Mouse (Mus musculus) liver, embryonic 15.5 days (tissue): ENCODE data around the gene CK137956. TPM values are rescaled to one million over a fixed set of nuclear protein-coding genes. Genes with fewer than 3 reads are reported as not detected.

Source experiments
- ATAC-seq: fragments of 200-750 bp; cut with Nextera tagmentation; 2 replicates; pipeline ENCODE4 v1.8.0; 2017; ENCODE audit warnings: moderate number of reproducible peaks, mild to moderate bottlenecking, moderate library complexity; ENCODE audit not compliant: insufficient read depth
- H3K27ac ChIP-seq: fragments of 300-500 bp; sonication (generic); replicated peaks from 2 replicates; pipeline ENCODE4 v1.5.1; 2015; ENCODE audit warnings: mild to moderate bottlenecking, inconsistent platforms
- H3K27me3 ChIP-seq: fragments of 300-500 bp; sonication (generic); 2 replicates; pipeline ENCODE4 v1.6.1; 2015; ENCODE audit warnings: mild to moderate bottlenecking, inconsistent platforms
- H3K36me3 ChIP-seq: fragments of 300-500 bp; sonication (generic); replicated peaks from 2 replicates; pipeline ENCODE4 v1.6.1; 2015; ENCODE audit warnings: moderate library complexity, mild to moderate bottlenecking, inconsistent platforms
- H3K4me1 ChIP-seq: fragments of 300-500 bp; sonication (generic); replicated peaks from 2 replicates; pipeline ENCODE4 v1.6.1; 2015; ENCODE audit warnings: inconsistent platforms
- H3K4me2 ChIP-seq: fragments of 300-500 bp; sonication (generic); 2 replicates; pipeline ENCODE4 v1.6.1; 2015; ENCODE audit warnings: moderate library complexity, mild to moderate bottlenecking, inconsistent platforms
- H3K4me3 ChIP-seq: fragments of 300-500 bp; sonication (generic); replicated peaks from 2 replicates; pipeline ENCODE4 v1.5.1; 2015; ENCODE audit warnings: mild to moderate bottlenecking, inconsistent platforms
- H3K9ac ChIP-seq: fragments of 300-500 bp; sonication (generic); 2 replicates; pipeline ENCODE4 v1.6.1; 2015; ENCODE audit warnings: moderate library complexity, mild to moderate bottlenecking, inconsistent platforms
- H3K9me3 ChIP-seq: fragments of 300-500 bp; sonication (generic); replicated peaks from 2 replicates; pipeline ENCODE4 v1.6.1; 2016; ENCODE audit warnings: inconsistent platforms
- WGBS: fragments of 180-500 bp; shearing (Covaris S2); methylation state at CpG from one replicate; pipeline ENCODE4 v1.1.7; 2015; ENCODE audit warnings: mixed read lengths; ENCODE audit not compliant: insufficient replicate concordance; 5-methylcytosine and 5-hydroxymethylcytosine counted together
- polyA plus RNA-seq: library from polyadenylated mRNA; unstranded; fragments of >200 nt; fragmentation: Nextera tagmentation; extraction: Ambion mirVana; gene quantifications from 2 replicates; pipeline ENCODE4 v1.2.1, GENCODE M21; 2015

CK137956 gene
- polyA plus RNA-seq, 1 experiment from 2014 or later: not detected

DNA sequence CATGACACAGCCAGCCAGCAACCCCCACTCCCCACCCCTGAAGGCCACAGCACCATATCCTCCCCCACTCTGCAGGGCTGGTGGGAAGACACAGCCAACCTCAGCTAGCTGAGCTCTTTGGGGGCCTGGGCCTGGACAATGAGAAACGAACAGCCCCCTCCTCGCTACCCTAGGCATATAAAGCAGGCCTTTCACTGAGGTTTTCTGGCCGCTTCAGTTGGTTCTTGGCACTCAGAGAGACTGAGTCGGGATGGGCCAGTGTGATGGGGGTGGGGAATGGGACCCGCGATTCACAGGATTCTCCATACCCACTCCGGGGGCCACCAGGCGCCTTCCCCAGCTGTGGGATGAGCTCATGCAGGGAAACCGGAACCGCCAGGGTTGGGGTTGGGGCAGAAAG, 15.1 kb upstream of the CK137956 start:
- Histone ChIP-seq H3K4me1 (no peaks in the 10 kb centered on the region), H3K36me3 (no peaks in the 10 kb centered on the region), H3K9ac (no peak overlapping the region), H3K4me2 (no peak overlapping the region), H3K4me3 (no peak overlapping the region), H3K27me3 (peaks cover 61% of the 10 kb centered on the region), H3K27ac (no peak overlapping the region), H3K9me3 (no peaks in the 10 kb centered on the region)
- ATAC-seq: no peak
- WGBS: 12% methylated on average over 10 of the region's 10 CpGs

DNA sequence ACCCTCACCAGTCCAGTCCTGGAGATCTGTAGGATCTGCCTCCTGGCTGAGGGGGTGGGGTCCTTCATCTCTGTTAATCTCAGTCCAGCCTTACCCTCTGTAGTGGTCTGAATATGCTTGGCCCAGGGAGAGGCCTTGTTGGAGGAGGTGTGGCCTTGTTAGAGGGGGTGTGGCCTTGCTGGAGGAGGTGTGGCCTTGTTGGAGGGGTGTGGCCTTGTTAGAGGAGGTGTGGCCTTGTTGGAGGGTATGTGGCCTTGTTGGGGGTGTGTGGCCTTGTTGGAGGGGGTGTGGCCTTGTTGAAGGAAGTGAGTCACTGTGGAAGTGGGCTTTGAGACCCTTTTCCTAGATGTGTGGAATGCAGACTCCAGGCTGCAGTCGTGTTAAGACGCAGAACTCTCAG, 13.7 kb upstream of the CK137956 start:
- no peaks in the 10 kb centered on the region for H3K36me3 ChIP-seq
- H3K27ac ChIP-seq: no peak overlapping the region
- no peaks in the 10 kb centered on the region for H3K9me3 ChIP-seq
- H3K27me3 ChIP-seq: peaks cover 47% of the 10 kb centered on the region
- no peak overlapping the region for H3K4me3 ChIP-seq
- no peak overlapping the region for H3K4me2 ChIP-seq
- WGBS: 71% methylated on average over 2 of the region's 2 CpGs
- ATAC-seq: no peak
- no peak overlapping the region for H3K9ac ChIP-seq
- H3K4me1 ChIP-seq: no peaks in the 10 kb centered on the region

DNA sequence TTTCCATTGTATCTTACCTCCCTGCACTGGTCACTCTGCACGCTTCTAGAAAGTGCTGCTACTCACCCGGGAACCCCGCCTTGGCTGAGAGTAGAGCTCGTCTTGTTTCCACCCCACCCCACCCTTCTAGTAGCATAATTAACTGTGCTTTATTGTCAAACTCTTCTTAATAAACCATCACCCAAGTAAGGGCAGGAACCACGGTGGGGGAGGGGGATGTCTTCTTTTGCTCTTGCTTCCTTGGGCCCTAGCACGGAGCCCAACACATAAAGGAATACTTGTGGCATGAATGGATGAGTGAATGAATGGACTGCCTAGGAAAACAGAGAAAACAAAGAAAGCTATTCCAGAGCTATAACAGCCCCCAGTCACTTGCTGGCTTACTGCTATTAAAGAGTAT, 10.4 kb upstream of the CK137956 start:
- no peaks in the 10 kb centered on the region for H3K4me1 ChIP-seq
- H3K9ac ChIP-seq: no peak overlapping the region
- H3K4me3 ChIP-seq: no peak overlapping the region
- H3K27ac ChIP-seq: no peak overlapping the region
- H3K36me3 ChIP-seq: no peaks in the 10 kb centered on the region
- WGBS: 72% methylated on average over 6 of the region's 6 CpGs
- no peak for ATAC-seq
- H3K9me3 ChIP-seq: no peaks in the 10 kb centered on the region
- no peak overlapping the region for H3K4me2 ChIP-seq
- H3K27me3 ChIP-seq: peaks cover 14% of the 10 kb centered on the region

DNA sequence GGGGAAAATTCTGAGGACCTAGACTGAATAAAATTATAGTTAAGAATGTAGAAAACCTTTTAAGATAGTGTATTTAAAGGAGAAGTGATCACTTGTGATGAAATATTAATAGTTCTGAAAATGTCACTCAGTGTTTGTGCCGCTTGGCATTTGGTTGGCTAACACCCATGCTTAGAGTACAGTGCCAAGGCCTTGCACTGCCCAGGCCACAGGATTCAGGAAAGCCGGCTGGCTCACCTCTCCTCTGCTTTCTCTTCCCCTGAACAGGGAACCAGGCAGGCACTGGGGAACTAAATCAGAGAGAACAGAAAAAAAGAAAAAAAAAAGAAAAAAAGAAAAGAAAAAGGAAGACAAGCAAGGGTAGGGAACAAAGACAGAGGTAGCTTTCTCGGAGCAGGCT, 2.2 kb upstream of the CK137956 start:
- no peaks in the 10 kb centered on the region for H3K36me3 ChIP-seq
- WGBS: 60% methylated on average over 3 of the region's 3 CpGs
- H3K4me1 ChIP-seq: no peaks in the 10 kb centered on the region
- H3K4me2 ChIP-seq: no peak overlapping the region
- H3K27me3 ChIP-seq: peaks cover 24% of the 10 kb centered on the region
- H3K9me3 ChIP-seq: no peaks in the 10 kb centered on the region
- no peak overlapping the region for H3K9ac ChIP-seq
- ATAC-seq: no peak
- no peak overlapping the region for H3K4me3 ChIP-seq
- no peak overlapping the region for H3K27ac ChIP-seq

DNA sequence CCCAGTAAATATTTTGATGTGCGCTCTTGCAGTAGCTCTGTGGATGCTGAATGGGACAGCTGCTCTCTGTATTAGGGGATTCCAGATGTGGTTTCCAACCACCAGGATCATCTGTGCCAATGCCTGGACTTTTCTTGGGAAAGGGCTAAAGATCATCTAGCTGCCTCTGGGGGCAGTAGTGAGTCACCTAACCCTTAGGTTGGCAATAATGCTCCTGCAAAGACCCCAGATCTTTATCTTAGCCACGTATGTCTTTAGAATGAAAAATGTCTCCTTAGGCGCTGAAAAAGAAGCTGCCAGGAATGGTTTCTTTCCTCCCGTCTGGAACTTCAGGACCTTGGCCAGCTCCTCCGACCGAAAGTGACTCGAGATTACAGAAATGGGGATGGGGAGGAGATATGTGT, 731 bp downstream of the CK137956 start:
- Histone ChIP-seq H3K9me3 (no peaks in the 10 kb centered on the region), H3K4me2 (no peak overlapping the region), H3K9ac (no peak overlapping the region), H3K27me3 (peaks cover 24% of the 10 kb centered on the region), H3K4me3 (no peak overlapping the region), H3K4me1 (no peaks in the 10 kb centered on the region), H3K27ac (no peak overlapping the region), H3K36me3 (no peaks in the 10 kb centered on the region)
- WGBS: 6% methylated on average over 7 of the region's 7 CpGs
- ATAC-seq: no peak

DNA sequence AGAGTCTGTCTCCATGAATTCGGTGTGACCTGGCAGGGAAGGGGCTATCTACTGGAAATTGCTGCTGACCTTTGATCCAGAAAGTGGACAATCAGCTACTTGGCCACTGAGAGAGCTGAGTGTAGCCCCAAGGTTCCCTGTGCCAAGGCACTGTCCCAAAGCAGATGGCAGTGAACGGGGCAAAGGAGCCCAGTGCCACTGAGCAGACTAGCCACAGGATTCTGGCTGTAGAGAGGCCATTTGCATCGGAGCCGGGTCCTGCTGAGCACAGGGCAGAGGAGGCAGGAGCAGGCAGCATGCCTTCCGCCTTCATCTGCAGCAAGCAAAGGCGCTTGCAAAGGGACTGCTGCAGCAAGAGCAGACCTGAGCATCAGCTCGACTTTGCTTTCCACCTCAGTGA, 1.6 kb downstream of the CK137956 start:
- Histone ChIP-seq H3K9ac (no peak overlapping the region), H3K4me1 (no peaks in the 10 kb centered on the region), H3K4me3 (no peak overlapping the region), H3K36me3 (no peaks in the 10 kb centered on the region), H3K27me3 (peaks cover 24% of the 10 kb centered on the region), H3K27ac (no peak overlapping the region), H3K4me2 (no peak overlapping the region), H3K9me3 (no peaks in the 10 kb centered on the region)
- ATAC-seq: no peak
- WGBS: 12% methylated on average over 7 of the region's 7 CpGs

DNA sequence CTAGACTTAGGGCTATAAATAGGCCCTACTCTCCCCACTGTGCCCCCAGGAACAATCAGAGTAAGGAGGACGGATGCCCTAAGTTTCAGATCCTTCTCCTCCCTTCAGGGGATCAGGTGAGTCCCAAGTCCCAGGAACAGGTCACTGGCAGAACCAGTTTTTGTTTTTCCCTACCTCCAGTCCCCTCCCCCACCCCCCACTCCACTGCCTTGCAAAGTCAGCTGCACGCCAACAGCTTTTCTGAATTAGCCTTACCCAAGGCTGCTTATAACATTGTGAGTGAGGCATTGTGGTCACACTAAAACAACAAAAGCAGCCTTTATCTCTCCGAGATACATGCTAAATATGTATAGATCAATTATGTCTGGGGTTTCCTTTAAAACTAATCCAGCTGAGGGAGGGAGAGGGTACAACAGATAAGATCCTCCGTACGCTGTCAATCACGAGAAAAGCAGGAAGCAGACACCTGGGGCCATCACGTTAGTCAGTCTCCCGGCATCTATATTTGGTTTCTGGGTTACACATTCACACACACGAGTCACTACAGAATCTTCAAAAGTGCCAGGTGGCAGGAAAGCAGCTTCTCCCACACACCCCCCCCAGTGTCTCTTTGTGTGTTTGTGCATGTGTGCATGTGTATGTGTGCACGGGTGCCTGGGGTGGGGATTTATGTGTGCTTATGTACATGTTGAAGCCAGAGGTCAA, 17.6 kb downstream of the CK137956 start:
- 42% methylated on average over 10 of the region's 10 CpGs for WGBS
- Histone ChIP-seq H3K4me2 (no peak overlapping the region), H3K9me3 (peaks cover 9% of the 10 kb centered on the region; the same call in 1 of the 2 replicates), H3K4me1 (no peaks in the 10 kb centered on the region), H3K27ac (no peak overlapping the region), H3K27me3 (no peaks in the 10 kb centered on the region), H3K9ac (no peak overlapping the region), H3K36me3 (no peaks in the 10 kb centered on the region), H3K4me3 (no peak overlapping the region)
- no peak for ATAC-seq

DNA sequence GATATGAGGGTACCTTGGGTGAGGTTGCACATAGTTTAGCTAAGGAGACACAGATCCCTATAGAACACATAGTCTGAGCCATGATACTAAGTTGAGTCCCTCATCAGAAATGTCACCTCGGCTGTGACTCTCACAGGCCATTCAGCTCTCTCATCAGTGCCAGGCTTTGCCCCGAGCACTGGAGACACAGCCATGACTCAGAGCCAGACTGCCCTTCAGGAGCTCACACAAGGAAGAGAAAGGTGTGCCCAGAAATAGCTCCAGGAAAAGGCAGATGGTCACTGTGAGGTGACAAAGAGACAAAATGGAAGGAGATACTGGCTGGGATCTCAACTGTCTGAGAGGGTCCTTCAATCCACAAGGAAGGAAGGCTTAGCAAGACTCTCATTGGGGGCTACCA, 23.1 kb downstream of the CK137956 start:
- no peaks in the 10 kb centered on the region for H3K9me3 ChIP-seq
- 26% methylated on average over 2 of the region's 2 CpGs for WGBS
- no peak overlapping the region for H3K9ac ChIP-seq
- no peaks in the 10 kb centered on the region for H3K27me3 ChIP-seq
- no peak for ATAC-seq
- H3K4me1 ChIP-seq: no peaks in the 10 kb centered on the region
- no peak overlapping the region for H3K4me3 ChIP-seq
- H3K4me2 ChIP-seq: no peak overlapping the region
- no peak overlapping the region for H3K27ac ChIP-seq
- no peaks in the 10 kb centered on the region for H3K36me3 ChIP-seq

DNA sequence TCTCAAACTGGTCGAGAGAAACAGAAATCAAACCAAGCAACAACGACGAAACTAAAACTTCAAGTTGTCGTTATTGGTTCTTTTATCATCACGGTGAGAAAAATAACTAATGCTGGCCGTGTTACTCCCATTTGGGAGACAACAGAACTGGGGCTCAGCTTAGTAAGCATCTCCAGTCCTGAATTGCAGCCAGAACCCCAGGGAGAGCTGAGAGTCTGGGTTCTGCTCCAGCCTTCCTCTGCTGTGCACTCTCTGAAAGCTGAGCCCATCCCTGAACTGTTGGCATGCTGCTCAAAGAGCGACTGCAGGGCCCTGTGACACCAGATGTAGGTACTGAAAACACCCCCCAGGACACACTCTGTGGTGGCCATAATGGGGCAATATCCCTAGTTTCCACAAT, 33.3 kb downstream of the CK137956 start:
- 63% methylated on average over 7 of the region's 7 CpGs for WGBS

DNA sequence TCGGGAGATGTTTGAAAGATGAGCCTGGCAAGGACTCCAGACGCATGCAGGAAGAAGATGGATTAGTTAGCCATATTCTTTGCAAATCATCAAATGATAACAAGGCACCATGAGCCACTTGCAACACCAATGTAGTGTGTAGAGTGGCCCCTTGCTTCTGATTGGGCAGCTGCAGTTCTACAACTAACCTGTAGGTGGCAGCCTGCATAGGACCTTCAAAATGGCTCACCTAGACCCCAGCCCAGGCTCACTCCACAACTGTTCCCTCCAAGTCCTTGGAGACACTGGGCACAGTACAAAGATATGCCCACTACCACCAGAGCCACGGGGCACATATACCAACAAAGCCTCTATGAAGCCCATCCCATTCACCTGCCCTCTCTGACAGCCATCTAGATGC, 35.4 kb downstream of the CK137956 start:
- Histone ChIP-seq H3K4me1 (no peaks in the 10 kb centered on the region), H3K4me2 (no peak overlapping the region), H3K4me3 (no peak overlapping the region), H3K27ac (no peak overlapping the region), H3K9me3 (no peaks in the 10 kb centered on the region), H3K36me3 (no peaks in the 10 kb centered on the region), H3K27me3 (no peaks in the 10 kb centered on the region), H3K9ac (no peak overlapping the region)
- ATAC-seq: no peak
- 35% methylated on average over 3 of the region's 3 CpGs for whole genome bisulfite sequencing

More for the DNA sequence above, 33.3 kb downstream of the CK137956 start:
- Histone ChIP-seq H3K4me1 (no peaks in the 10 kb centered on the region), H3K9ac (no peak overlapping the region), H3K36me3 (no peaks in the 10 kb centered on the region), H3K9me3 (no peaks in the 10 kb centered on the region), H3K27ac (no peak overlapping the region), H3K4me2 (no peak overlapping the region), H3K4me3 (no peak overlapping the region), H3K27me3 (no peaks in the 10 kb centered on the region)
- no peak for ATAC-seq

DNA sequence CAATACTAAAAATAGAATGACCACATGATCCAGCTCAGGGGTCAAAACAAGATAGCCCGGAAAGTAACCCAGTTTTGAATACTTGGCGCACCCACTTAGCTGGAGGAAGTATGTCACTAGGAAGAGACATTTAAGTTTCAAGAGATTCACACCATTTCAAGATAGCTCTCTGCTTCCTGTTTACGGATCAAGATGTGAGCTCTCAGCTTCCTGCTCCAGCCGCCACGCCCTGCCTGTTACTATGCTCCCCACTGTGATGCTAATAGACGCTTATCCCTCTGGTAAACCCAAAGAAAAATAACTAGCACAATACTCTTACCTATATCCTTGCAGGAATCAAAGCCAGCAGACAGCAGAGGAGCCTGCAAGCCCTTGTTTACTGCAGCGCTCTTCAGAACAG, 57.2 kb downstream of the CK137956 start:
- no peaks in the 10 kb centered on the region for H3K27me3 ChIP-seq
- H3K36me3 ChIP-seq: no peaks in the 10 kb centered on the region
- no peak overlapping the region for H3K9ac ChIP-seq
- no peak for ATAC-seq
- no peak overlapping the region for H3K4me2 ChIP-seq
- H3K27ac ChIP-seq: no peak overlapping the region
- H3K4me1 ChIP-seq: no peaks in the 10 kb centered on the region
- no peak overlapping the region for H3K4me3 ChIP-seq
- 61% methylated on average over 7 of the region's 7 CpGs for WGBS
- H3K9me3 ChIP-seq: no peaks in the 10 kb centered on the region

DNA sequence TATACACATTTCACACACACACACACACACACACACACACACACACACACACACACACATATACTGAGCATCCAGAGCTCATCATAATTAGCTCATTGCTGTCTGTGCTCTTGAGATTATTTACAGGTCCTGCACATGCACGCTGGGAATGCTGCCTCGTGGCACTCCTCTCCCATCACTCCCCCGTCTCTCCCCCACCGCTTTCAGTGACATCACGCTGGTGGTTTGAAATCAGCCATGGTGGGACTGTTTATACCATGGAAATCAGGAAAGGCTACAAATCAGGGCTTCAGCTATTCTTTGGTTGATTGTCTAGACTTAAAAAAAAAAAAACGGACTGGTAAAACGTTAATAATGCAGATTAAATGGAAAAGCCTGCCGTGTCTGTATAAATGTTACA, 63.6 kb downstream of the CK137956 start:
- Histone ChIP-seq H3K9me3 (no peaks in the 10 kb centered on the region), H3K36me3 (no peaks in the 10 kb centered on the region), H3K27ac (no peak overlapping the region), H3K4me1 (no peaks in the 10 kb centered on the region), H3K4me3 (no peak overlapping the region), H3K4me2 (no peak overlapping the region), H3K27me3 (no peaks in the 10 kb centered on the region), H3K9ac (no peak overlapping the region)
- no peak for ATAC-seq
- WGBS: 79% methylated on average over 8 of the region's 8 CpGs
